Mouse (Mus musculus): Measurements from ENCODE around the gene Slc25a36. TPM values are rescaled to one million over a fixed set of nuclear protein-coding genes. Genes with fewer than 3 reads are reported as not detected.

The Slc25a36 gene
- total RNA-seq (2014; fragmentation: Nextera tagmentation) (49.8 and 53.9 TPM in 2 replicates), total RNA-seq (2017) (57.5 and 69.2 TPM in 2 replicates)

DNA sequence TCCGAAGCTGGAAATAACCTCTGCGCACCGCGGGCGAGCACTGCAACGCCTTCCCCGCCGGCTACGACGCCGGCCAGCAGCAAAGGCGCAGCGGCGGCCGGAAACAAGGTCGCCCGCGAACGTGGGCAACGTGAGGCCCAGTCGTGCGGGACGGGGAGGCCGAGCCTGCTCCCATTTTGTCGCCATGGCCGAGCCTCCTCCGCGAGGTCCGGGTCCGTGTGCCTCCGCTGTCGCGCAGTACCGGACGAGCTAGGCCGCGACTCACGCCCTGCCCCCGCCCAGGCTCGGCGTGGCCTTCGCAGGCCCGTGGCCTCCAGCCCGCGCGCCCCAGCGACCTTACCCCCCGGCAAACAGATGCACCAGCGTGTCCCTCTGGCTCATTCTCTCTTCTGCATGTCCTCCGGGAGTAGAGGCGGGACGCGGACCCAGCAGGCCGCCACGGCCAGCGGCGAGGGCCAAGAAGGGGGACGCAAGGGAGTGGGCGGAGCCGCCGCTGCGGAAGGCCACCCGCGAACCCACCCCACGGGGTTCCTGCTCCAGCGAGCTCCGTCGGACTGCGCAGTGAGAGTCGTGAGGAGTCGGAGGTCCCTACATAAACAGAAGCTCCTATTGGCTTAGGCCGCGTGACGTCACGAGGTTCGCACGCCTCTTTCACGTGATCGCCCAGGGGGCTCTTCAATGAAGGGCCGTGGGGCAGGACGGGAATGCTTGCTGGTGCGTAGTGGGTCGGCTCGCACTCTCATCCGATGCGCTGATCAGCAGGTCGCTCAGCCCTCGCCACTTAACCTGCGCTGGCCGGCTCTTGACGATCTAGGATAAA, at the start of gene Slc25a36:
TSS of gene Slc25a36 (minus strand) at position 587 of the 820 bp plus-strand sequence.
- ATAC-seq (replicated peaks; ENCODE audit: poor library complexity, severe bottlenecking), result peak; percentile 92

DNA sequence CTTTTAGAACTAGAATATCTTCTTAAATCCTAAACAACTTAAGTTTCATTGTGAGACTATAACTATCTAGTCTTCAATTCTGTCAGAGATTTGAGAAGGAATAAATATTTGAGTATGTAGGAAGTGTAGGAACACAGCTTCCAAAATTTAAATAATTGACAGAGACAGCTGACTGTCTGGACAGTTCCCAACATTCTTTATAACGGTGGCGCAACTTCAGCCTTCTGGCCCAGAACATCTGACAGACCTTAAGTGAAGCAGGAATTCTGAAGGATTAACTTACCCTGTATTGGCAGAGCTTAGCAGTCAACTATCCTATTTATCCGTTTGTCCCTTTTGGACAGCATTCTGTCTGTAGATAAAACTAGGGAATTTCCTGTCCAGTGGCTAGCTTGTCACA, 47.5 kb upstream of the Slc25a36 start:
- no peak for ATAC-seq (replicated peaks; ENCODE audit: poor library complexity, severe bottlenecking)

DNA sequence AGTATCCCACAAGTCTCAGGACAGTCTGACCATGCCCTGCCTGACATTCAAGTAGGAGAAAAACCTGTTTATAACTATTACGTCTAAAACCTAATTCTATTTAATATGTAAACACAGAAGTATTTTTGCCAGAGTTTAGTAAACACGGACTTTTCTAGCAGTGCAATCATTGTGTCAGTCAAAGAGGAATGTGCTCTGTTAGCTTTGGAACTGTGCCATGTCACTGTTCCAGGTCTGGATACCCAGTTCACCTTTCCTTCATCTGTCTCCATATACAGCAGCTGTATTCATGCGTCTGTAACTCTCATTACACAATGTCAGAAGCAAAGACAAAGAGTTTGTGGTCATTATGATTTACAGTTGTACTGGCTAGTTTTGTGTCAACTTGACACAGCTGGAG, 45.0 kb upstream of the Slc25a36 start:
- no peak for ATAC-seq (replicated peaks; ENCODE audit: poor library complexity, severe bottlenecking)

DNA sequence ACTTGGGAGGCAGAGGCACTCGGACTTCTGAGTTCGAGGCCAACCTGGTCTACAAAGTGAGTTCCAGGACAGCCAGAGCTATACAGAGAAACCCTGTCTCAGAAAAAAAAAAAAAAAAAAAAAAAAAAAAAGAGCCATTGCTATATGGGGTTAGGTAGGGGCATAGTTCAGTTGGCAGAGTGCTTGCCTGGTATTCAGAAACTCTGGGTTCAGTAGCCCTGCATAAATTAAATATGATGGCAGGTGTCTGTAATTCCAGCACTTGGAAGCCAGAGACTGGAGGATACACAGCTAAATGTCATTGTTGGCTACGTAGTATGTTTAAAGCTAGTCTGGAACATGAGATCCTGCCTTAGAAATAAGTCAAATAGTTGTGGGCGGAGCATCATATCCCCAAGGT, 44.0 kb upstream of the Slc25a36 start:
- ATAC-seq (replicated peaks; ENCODE audit: poor library complexity, severe bottlenecking), result no peak

DNA sequence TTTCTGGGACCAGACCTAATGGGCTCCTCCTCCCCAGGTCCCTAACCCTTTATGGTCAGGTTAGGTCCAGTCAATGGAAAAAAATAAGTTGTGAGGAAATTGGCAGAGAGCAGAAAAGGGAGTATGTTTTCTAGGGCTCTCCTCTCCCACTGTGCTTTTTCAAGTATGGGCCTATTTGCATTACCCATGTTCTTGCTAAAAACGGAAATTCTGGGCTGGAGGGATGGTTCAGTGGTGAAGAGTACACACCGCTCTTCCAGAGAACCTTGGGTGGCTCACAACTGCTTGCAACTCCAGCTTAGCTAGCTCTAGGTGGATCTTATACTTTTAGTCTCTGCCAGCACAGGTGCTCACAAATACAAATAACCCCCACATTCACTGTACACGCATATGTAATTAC, 42.0 kb upstream of the Slc25a36 start:
- no peak for ATAC-seq (replicated peaks; ENCODE audit: poor library complexity, severe bottlenecking)

DNA sequence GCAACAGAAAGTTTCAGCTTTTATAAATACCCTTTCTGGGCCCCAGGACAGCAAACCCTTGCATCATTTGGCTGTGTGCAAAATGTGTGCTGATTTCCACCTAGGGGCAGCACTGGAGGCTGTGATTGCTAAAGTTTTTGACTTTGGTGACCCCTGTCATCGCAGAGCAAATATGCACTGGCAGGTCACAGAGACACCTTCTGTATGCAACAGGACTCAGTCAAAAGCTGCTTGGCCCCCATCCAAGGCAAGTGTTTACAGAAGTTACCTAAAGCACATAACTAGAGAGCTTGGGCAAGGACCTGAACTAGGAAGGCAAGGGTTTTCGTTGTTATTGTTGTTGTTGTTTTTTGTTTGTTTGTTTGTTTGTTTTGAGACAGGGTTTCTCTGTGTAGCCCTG, 36.3 kb upstream of the Slc25a36 start:
- ATAC-seq (replicated peaks; ENCODE audit: poor library complexity, severe bottlenecking), result no peak

GRCm38 (mm10) chr9:97145351-97145750, 34.4 kb upstream of the Slc25a36 start:
- ATAC-seq (replicated peaks; ENCODE audit: poor library complexity, severe bottlenecking), result no peak

DNA sequence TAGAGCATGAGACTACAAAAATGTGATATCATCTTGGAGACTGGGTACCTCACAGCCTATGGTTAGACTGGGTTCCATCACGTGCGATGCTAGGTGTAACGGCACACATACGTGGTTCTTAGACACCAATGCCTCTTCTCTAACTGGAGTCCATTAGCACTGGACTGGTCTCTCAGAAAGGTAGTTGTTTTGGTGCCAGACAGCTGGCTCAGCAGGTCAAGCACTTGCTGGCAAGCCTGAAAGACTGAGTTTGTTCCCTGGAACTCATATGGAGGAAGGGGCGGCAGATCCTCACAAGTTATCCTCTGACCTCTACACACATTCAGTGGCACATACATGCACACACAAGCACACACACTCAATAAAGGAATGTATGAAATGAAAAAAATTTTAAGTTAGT, 32.5 kb upstream of the Slc25a36 start:
- ATAC-seq (replicated peaks; ENCODE audit: poor library complexity, severe bottlenecking), result no peak

DNA sequence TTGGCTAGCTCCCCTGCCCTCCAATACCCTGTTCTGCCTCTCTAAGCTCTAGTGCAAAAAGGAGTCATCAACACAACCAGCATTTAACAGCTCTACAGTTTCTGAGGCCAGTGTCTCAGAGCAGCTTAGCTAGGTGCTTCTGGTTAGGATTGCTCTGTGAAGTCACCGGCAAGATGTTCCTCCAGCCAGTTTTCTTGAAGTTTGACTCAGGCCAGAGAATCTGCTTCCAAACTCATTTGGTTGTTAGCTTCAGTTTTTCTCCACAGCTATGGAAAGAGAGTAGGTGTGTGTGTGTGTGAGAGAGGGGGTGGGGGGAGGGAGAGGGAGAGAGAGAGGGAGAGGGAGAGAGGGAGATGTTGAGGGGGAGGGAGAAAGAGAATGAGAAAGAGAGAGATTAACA, 31.6 kb upstream of the Slc25a36 start:
- no peak for ATAC-seq (replicated peaks; ENCODE audit: poor library complexity, severe bottlenecking)

DNA sequence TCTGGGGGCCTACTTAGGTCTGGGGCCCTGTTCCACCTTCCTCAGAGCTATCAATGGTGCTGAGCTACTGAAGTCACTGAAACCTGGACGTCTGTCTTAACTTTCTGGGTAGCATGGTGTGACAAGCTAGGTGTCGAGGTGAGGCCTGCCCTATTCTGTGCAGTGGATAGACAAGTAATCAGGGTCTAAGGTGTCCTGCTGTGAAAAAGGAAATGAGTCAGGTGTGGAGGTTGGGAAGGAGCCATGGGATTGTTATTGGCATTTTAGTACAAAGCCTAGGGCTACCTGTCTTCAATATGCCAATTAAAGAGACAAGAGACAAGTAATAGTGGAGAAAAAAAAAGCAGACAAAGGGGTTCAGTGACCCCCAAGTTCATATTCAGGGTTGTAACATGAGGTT, 30.8 kb upstream of the Slc25a36 start:
- ATAC-seq (replicated peaks; ENCODE audit: poor library complexity, severe bottlenecking), result no peak

DNA sequence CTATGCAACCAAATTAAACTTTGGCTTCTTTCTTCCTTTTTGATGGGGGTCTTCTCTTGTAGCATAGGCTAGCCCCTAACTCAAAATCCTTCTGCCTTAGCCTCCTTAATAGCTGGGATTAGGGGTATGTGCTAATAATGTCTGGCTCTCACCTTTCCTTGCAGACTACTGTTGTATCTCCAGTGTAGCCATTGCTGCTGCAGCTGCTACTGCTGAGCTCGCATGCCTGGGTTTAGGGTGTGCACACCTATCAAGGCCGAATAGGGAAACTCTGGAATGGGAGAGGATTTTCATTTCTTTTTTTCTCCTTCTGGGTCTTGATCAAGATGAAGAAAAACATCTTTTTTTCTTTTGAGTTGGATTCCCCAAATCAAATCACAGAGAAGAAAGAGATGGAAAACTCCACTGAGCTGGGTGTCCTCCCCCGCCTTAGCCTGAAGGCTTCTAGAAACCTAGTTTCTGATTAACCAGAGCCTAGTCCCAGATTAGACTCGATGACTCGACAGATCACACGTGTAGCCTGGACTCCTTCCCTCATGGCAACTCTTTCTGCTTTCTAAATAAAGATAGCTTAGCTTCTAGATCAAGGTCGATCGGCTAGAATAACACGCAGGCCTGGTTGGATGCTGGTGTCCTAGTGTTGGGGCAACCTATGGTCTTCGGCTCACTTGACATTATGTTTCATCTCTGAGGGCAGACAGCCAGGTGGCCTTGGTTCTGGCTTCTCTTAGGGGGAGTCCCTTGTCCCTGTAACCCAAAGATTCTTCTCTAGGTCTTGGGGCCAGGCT, 29.4 kb upstream of the Slc25a36 start:
- no peak for ATAC-seq (replicated peaks; ENCODE audit: poor library complexity, severe bottlenecking)

DNA sequence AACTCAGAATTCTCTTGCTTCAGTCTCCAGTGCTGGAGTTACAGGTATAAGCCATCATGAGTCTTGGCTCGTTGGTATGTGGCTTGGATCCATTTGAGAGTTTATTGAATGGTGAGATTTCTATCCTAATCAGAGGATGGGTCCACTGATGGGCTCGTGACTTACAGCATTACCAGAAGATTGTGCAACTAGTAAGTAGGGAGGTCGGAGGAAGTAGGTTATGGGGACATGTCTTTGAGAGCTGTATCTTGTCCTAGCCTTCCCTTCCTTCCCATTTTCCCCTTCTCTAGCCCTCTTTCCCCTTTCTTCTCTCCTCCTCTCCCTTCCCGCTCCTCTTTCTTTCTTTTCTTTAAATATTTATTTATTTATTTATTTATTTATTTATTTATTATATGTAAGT, 26.7 kb upstream of the Slc25a36 start:
- peak; percentile 65 for ATAC-seq (replicated peaks; ENCODE audit: poor library complexity, severe bottlenecking)

- no peak for ATAC-seq (replicated peaks; ENCODE audit: poor library complexity, severe bottlenecking)
These were observed 26.2 kb upstream of the Slc25a36 start for GRCm38 (mm10) chr9:97137116-97137515.

GRCm38 (mm10) chr9:97135866-97136265, 24.9 kb upstream of the Slc25a36 start:
- no peak for ATAC-seq (replicated peaks; ENCODE audit: poor library complexity, severe bottlenecking)

DNA sequence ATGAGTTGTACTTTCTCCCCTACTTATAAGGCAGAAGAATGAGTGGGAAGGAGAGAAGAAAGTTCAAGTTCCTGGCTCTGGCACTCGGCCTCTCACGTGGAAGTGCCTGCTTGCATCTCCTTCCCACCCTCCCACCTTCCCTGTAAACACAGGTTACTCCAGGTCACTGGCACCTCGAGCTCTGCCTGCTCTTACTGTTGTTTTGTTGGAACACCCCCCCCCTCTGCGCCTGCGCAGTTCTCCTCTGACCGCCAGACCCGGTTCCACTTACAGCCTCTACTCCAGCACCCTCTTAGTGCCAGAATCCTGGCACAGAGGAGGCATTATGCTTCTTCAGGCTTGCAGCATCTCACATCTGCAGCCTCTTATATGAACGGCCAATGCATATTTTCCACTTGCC, 22.2 kb upstream of the Slc25a36 start:
- no peak for ATAC-seq (replicated peaks; ENCODE audit: poor library complexity, severe bottlenecking)

- ATAC-seq (replicated peaks; ENCODE audit: poor library complexity, severe bottlenecking), result no peak
These were observed 19.0 kb upstream of the Slc25a36 start for GRCm38 (mm10) chr9:97130001-97130400.

GRCm38 (mm10) chr9:97123934-97124692, 13.2 kb upstream of the Slc25a36 start:
- no peak for ATAC-seq (replicated peaks; ENCODE audit: poor library complexity, severe bottlenecking)

- ATAC-seq (replicated peaks; ENCODE audit: poor library complexity, severe bottlenecking), result no peak
These were observed 10.5 kb upstream of the Slc25a36 start for GRCm38 (mm10) chr9:97121432-97121831.

DNA sequence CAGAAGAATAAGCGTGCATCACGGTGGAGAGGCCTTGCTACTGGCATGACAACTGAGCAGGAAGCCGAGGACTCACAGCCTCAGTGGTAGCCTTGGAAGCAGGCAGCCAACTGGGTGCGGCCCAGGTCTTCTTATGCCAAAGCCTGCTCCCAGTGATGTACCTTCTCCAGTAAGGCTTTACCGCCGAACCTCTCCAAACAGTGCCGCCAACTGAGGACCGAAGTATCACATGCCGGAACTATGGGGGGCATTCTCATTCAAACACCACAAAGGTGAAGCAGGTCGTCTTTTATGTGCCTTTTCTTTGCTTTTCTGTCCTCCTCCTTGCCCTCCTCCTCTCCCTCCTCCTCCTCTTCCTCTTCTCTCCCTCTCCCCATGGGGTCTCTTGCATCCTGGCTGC, 3.3 kb upstream of the Slc25a36 start:
- no peak for ATAC-seq (replicated peaks; ENCODE audit: poor library complexity, severe bottlenecking)

- no peak for ATAC-seq (replicated peaks; ENCODE audit: poor library complexity, severe bottlenecking)
These were observed 2.6 kb upstream of the Slc25a36 start for GRCm38 (mm10) chr9:97113555-97113929.
